Mouse (Mus musculus) c-Kit-positive CD71-positive TER-119-positive erythroid progenitor cells, embryonic 14.5 days (primary cell): ENCODE measurements at regions not wholly inside any gene's neighbourhood (a gene's known extent, or its start where the extent isn't known, plus 50 kb on each side); places are given as distances from the start of the nearest gene placed in this dataset.

Experiments
- DNase-seq: peaks from one replicate; pipeline ENCODE4 v3.0.0-alpha.2; 2013; ENCODE audit warnings: low spot score

DNA sequence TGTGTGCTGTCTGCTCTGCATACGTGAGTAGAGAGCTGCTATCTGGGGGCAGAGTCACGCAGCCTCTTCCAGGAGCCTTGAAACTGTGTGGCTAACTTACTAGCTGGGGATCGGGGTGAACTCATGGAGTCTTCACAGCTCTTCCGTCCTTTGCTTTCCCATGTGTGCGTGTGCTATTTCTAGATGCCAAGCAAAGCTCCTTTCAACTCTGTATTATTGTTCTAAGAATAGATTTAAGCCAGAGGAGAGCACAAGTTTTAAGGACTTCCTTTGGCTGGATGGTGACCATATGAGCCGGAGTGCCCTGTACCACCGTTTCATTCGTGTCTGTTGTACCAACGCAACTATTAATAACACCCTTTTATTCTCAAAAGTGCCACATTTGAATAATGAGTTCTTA is 254.0 kb downstream of the Gm12728 start:
- no peak for DNase-seq

DNA sequence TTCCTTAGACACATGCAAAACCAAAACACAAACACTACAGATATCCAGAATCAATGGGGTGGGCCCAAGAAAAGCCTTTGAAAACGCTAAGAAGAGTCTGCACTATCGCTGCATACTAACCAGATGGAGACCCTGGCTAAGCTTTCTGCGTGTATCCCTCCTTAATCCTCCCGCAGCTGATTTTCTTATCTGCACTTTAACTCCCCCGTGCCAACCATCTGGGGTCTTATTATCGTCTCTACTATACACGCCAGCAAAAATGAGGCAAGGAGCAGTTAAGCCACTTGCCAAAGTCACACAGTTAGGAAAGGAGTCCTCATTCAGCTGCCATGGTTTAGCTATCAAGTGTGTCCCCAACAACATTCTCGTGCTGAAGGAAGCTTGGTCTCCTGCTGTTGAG is 258.4 kb downstream of the Gm12728 start:
- no peak for DNase-seq

DNA sequence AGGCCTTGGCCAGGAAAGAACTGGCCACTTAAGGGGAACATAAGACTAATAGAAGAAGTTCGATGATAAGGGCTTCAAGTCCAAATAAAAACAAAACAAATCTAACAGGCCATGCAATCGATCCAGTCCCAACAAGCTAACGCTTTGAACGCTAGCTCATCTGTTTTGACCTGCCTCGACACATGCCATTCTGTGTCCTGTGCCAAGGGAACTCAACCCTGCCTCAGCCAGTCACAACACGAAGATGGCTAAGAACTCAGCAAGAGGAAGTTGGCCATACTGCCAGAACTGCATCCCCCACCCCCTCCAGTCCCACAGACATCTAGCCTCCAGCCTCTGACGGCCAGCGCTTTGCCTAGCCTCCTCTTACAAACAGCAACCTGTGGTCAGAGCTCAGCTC is 259.1 kb downstream of the Gm12728 start:
- no peak for DNase-seq

DNA sequence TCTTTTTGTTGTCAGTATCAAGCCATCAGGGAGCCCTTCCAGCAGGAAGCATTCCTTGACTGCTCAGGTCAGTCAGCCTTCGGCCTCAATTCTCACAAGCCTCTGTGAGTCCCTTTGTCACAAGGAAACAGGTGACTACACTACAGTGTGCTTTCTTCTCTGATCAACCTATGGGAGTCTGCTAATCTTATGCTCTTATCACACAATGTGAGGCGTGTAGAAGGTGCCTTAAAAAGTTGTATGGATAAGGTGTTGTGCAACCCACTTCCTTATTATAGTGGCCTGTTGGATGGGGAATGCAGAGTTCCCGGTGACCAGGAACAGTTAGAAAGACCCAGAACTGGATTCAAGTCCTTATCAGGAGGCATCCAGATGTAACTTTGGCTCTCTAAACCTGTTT is 260.2 kb downstream of the Gm12728 start:
- no peak for DNase-seq

DNA sequence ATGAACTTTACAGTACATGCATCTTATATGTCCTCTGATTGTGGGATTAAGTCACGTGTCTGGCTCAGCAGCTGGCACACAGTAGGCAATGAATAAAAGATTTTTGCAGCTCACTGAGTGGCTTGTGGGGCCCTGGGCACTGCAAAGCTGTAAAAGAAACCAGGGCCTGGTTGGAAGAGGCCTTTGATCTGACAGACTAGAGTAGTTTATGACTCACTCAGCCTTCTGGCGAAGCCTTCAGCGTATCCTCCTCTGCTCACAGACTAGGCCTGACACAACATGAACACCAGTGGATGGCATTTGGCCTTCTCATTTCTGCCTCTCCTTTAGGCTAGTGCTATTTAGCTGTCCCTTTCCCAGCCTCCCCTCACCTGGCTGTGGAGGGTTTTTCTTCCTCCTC is 260.6 kb downstream of the Gm12728 start:
- DNase-seq, result no peak

DNA sequence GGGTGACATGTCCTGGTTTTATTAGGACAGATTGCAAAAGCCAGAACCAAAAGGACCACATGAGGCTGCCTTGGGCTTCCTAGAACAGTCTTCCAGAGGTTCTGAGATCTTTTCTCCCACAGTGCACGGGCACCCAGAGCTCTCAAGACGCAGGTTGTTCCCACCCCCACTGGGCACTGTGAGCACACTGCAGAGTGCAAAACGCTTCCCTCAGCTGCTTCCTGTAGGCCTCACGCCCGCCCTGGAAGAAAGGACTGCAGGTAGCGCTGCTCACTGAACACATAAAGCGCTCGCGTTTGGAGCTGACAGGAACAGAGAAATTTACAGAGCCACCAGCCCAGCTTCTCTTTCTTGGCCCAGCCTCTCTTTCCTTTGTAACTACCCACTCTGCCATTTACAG is 262.5 kb upstream of the Usp24 start:
- DNase-seq, result no peak

DNA sequence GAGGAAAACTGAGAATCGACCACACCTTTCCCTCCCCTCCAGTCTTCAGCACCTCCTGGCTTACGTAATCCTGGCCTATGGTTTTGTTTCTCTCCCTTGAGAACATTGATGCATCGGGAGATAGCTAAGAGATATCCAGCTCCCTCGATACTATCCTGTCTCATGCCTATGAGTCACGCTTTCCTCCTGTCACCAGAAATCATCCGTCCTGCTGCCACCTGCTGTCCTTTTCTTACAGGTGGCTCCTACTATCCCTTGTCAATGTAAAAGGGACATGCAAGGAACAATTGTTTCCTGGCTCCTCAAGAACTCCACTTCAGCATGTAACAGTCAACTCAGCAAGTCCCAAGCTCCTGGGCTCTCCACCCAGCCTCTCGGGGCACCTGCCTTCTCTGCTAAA is 261.7 kb upstream of the Usp24 start:
- DNase-seq, result no peak

DNA sequence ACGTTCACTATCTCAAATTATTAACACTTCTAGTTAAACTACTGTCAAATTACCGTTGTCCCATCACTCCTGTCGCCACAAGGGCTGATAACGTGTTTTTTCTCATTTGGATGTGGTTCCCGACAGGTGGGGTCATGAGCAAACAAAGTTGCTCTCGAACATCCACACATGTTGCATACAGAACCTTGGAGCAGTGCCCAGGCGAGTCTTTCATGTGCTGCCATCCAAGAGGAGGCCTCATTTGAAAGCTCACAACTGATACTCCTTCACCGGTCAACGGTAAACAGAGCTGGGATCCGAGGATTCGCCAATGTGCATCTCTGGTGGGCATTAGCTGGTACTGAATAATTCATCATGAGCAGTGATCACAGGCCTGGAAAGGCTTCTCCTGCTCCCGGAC is 253.4 kb upstream of the Usp24 start:
- no peak for DNase-seq

DNA sequence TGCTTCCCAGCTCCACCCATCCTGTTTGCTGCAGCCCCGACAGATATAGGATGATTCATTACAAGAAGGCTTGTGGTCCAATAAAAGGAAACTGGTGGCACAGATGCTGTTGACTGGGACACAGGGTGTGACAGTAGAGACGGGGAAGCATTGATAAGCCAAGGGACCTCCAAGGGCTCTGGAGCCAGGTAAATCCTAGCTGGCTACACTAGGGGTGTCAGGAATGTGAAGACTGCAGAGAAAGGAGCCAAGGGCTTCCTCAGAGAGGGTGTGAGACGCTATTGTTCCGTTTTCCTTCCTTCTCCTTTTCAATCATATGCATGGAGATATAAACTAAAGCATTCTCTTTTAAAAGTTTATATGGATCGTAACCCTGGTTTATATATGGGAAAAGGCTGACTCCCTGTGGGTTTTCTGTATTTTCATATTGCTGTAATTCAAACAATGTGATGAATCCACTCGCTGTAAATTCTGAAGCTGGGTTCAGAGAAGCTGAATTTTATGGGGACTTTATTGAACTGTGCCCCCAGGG is 252.1 kb upstream of the Usp24 start:
- no peak for DNase-seq

DNA sequence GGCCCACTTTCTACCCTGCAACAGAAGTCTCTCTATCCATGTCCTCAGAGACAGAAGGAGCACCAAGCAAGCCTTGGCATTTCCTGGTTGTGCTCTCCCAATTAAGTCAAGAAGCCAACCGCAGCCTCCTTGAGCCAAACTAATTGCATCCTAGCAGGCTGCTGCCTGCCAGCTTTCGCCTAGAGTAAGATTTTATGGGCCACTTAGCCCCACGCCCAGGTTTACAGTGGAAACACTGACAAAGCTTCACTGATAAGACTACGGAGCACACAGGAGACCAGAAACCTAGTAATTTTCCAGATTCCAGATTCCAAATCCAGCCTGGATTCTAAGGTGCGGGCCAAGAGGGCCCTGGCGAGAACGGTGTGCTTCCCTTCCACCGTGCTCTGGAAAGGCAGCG is 249.0 kb upstream of the Usp24 start:
- DNase-seq, result no peak

DNA sequence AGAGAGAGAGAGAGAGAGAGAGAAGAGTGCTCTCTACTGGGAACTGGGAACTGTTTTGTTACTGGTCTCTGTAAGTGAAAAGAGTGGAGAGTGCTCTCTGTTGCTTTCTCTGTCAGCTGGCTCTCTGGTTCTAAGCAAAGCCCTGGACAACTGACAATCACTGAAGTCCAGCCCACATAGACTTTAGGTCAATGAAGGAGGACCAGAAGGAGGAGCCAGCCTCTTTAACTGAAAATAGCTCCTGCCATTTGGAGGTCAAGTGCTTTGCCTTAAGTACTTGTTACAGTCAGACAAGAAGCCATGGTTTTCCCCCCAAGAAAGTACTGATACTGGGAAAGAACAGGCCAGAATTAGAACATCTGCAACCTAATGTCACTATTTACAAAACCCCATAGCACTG is 232.5 kb upstream of the Usp24 start:
- DNase-seq, result no peak

DNA sequence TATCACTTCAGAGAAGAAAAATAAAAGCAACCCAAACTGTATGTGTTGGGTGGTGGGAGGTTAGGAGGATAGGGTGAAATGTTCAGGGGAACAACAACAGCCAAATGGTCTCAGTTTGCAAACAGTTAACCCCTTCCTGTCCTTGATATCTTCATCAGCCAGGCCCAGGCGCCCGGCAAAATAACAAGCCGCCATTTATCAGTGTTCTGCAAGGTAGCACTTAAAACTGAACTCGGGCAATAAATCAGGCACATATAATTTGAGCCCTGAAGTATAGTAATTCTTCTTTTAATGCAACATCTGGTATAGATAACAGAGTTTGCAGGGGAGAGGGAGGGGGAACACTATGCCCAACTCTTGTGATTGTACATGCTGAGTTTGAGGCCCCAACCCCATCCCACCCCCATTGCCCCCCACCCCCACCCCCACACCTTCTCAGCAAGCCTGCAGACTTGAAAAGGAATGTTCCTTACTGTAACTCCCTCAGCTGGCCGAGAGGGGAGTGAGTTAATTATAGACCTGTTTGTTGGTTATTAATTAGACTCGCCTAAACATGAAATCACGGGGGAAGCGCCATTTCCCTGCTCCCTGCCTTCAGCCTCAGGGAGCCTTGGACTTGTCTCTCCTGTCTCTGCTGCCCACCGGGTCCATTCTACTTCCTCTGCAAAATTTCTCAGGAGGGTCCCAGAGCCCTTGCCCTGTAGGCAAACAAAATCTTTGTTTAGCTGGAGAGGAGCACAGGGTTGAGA is 223.9 kb upstream of the Usp24 start:
- no peak for DNase-seq

DNA sequence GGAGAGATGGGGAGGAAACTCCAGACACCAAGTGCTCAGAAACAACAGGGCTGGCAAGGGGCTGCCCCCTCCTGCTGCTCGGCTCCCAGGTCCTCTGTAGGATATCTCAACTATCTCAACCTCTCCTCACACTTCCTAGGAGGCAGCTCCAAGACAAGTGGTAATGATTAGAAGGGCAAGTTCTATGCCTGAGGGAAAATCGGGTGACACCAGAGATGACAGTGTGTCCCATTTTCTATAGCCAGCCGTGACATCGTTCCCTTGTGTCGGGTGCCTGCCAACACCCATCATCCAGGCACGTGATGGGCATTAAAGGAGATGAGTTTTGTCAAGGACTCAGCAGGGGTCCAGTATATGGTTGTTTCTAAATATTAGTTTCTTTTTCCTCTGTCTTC is 223.3 kb upstream of the Usp24 start:
- DNase-seq, result no peak

DNA sequence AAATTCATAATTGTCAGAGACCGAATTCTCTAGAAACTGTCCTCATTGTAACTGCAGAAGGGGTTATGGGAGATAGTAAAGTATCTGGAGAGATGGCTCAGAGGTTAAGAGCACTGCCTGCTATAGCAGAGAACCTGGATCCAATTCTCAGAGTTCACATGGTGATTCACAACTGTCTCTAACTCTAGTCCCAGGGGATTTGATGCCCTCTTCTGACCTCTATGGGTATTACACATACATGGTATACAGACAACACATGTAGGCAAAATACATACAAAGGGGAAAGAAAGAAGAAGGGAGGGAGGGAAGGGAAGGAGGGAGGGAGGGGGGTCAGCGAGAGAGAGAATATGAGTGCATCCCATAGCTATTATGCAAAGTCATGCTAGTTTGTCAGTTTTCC is 222.8 kb upstream of the Usp24 start:
- DNase-seq, result peak; percentile 7

DNA sequence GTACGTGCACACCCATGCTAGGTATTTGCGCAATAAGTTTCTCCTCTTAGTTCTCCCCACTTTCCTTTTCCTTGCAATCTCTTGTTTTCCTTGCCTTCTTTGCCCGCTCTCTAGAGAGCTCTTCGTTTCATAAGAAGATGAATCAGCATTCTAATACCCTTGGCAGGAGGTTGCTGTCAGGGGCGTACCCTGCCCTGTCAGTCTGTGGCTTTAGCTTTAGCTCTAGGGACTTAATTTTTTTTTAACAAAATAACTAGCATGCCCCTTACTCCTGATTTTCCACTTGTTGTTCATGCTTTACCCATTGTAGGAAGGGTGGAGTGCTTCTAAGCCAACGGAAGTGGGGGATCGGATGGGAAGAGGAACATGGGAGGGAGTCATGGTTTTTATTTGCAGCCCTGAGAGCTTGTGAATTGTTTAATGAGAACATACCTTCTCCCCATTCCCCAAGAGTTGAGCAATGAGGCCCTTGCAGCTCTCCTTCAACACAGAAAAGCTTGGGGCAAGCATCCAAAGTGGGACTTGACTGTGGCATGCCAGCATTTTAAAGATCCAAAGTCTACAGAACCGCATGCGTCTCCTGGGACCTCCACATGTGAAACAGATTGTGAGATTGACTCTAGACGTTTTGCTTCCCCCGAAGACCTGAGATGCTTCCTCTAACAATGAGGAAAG is 221.0 kb upstream of the Usp24 start:
- no peak for DNase-seq

DNA sequence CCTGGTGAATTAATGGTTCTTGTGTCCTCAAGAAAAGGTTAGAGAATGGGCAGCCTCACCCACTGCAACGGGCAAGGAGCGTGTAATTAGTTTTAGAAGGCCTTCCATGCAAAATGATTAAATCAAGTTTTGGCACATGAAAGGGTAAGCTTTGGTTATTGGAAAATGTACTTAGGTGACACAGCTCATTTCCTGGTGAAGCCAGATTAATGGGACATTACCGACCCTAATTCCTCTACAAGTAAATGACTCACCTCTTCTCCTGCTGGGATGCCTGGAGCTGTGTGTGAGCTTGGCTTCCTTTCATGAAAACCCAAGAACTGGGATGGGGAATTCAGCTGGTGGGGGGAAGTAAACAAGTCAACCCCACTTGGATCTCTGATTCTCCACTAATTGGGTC is 219.9 kb upstream of the Usp24 start:
- DNase-seq, result no peak

DNA sequence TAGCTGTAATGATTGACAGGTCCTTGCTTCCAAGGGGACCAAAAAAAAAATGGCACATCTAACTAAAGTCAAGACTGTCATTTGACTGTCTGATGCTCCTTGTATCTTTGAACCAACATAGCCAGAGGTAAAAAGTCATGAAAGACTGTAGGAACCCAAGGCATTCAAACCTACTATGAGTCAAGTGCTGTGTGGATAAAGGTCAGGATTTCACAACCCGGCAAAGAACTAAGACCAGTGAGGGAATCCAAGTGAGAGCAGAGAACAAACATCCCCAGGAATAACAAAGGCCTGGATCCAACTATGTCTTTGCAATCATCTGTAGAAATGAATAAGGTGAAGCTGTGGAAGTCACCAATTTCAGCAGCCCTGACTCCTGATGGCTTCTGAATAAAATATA is 218.2 kb upstream of the Usp24 start:
- DNase-seq, result no peak

DNA sequence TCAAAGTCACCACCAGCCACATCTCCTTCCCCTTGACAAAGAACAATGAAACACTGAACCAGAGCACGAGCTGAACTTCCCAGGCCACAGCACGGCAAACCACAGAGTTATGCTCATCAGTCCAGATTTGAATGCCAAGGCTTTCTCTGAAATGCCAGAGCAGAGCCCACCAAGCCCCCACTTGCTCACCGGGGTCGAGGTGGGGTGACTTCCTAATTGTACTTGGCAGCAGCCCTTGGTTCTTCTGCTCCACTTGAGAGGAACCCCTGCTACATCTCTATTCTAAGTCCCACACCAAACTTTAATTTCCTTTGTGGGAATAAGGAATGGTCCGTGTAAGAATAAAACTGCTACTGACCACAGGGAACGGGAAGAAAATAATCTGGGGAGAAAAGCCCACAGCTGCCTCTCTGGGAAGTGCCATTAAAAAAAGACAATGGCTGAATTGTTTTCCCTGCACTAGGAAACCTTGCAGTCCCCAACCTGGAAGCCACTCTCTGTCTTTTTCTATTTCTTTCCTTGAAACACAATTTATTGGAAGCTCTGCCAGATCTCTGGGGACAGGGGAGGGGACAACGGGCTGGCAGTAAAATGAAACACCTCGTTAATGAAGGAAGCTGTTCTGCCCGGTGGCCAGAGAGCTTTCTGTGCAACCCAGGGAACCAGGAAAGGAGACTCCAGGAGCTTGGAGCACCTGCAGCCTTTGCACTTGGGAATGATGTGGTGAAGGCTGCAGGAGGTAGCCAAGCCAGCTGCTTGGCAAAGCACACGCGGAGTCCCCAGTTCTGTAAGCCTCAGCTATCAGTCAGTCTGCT is 215.6 kb upstream of the Usp24 start:
- no peak for DNase-seq

DNA sequence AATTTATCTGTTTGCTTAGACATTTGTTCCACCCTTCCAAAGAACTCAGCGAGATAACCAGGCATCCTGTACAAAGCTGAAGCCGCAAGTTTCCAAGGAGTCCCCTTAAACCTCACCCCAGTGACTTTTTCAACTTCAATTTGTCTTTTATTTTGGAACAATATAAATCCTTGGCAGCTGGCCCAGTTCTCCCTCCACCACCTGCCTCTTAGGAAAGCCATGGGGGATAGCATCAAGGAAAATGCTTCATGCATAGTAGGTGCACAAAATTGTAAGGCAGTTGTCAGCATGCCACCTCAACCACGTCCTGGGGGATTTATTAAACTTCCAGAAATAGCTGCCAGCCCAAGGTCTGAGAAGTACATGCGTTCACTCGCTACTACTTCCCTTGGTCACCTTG is 214.1 kb upstream of the Usp24 start:
- no peak for DNase-seq

DNA sequence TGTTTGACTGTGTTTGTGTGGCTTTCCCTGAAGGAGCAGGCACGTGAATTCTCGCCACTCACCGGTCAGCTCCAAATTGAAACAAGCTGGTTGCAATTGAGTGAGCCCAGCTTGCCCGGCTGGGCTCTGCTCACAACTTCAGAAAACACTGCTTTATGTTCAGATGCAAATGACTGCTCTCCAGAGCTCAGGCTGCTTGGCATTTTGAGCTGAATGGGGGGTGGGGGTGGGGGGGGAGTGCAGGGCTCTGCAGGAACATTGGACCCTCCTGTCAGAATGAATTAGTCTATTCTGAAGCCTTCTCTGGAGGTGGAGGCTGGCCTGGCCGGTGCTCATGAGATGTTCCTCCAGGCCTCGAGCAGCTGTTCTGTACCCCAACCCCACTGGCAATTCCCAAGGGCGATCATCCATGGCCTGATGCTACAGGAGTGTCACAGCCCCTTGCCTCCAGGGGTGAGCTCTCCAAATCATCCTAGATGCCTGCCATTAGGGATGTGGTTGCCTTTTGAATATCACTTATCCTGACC is 213.5 kb upstream of the Usp24 start:
- DNase-seq, result no peak

DNA sequence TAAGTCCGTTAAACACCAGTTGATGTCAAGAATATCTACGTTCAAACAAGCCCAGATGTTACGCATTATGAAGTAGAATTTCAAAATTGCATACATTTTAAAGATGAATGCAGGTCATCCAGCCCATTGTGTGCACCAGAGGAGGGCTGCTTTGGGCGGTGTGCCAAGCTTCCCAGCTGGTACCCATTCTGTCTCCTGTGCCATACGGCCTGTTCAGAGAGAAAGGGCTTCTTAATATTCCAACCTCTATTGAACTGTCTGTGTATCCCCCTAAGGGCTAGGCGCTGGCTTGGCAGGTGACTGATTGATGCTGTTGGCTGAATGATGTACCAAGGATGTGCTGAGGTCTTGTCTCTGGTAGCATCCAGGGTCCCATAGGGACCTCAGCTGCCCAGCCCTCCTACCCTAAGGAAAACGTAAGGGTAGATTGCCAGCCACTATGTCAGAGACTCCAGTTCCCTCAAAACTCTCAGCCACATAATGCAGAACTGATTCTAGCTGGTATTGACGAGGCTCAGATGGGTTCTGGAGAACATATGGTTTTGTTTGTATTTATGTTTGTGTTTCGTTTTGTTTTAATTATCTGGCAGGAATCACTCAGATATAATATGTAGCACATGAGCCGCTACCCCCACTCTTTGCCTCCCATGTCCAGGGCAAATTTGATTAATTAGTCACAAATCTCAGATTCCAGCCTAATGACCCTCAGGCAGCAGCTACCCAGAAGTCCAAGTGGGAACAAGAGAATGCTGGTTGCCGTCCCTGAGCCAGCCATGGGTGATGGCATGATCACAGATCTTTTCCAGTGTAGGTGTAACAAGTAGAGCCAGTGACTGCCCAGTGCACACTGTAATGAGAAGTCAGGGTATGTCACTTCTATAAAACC is 212.0 kb upstream of the Usp24 start:
- DNase-seq, result no peak

DNA sequence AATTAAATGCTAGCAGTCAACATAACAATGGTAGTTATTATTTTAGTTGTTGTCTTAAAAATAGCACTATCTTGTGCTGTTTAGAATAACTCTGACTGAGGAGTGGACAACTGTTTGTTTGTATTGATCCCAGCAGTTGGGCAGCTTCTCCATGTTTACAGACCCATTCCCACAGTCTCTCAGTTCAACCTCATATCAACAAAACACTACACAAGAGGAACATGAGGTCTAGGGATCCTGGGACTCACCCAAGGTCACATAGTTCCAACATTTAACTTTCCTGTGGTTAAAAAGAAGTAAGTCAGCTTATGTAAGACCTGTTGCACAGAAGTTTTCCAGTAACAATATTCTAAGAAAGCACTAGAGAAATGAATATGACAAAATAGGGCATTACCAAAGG is 203.0 kb upstream of the Usp24 start:
- no peak for DNase-seq
